Mouse (Mus musculus) lung, adult 2 months (tissue): ENCODE data around the gene Lrrc49. TPM values are rescaled to one million over a fixed set of nuclear protein-coding genes. Genes with fewer than 3 reads are reported as not detected.

Source experiments
- DNase-seq: peaks from one replicate; pipeline ENCODE4 v3.0.0; 2022
- H3K4me1 ChIP-seq: fragments of 200-500 bp; 2 replicates; pipeline ENCODE4 v1.6.1; 2011; ENCODE audit warnings: low read length; ENCODE audit not compliant: control insufficient read depth, insufficient read depth
- H3K4me3 ChIP-seq: fragments of 200-500 bp; replicated peaks from 2 replicates; pipeline ENCODE3; 2011; ENCODE audit warnings: low read depth, mild to moderate bottlenecking, control low read depth, low read length; ENCODE audit errors: extremely low read depth
- CTCF ChIP-seq: fragments of 200-500 bp; IDR thresholded peaks from 2 replicates; pipeline ENCODE4 v1.5.1; 2011; ENCODE audit warnings: mild to moderate bottlenecking, low read length, control low read depth; ENCODE audit not compliant: insufficient read depth
- POLR2A ChIP-seq: fragments of 200-500 bp; IDR thresholded peaks from 2 replicates; pipeline ENCODE4 v1.6.1; 2011; ENCODE audit warnings: low read depth, mild to moderate bottlenecking, control low read depth, low read length, borderline replicate concordance; ENCODE audit errors: extremely low read depth
- WGBS: fragments of 180-500 bp; shearing (Covaris S2); methylation state at CpG from one replicate; pipeline ENCODE4 v1.1.7; 2018; 5-methylcytosine and 5-hydroxymethylcytosine counted together
- polyA plus RNA-seq: library from polyadenylated mRNA; depleted of rRNA; stranded (reverse); fragments of >200 nt; gene quantifications from 2 replicates; pipeline ENCODE4 v1.2.3, GENCODE M21; 2012

Gene Lrrc49
- polyA plus RNA-seq, 1 experiment, result 5.4 TPM

- no peak overlapping the region for H3K4me3 ChIP-seq
- DNase-seq, result no peak
- H3K4me1 ChIP-seq, result no peaks in the 10 kb centered on the region
- TF ChIP-seq CTCF, result no peak
- TF ChIP-seq POLR2A, result no peak
Observed at GRCm38 (mm10) chr9:60653582-60653981, 34.4 kb downstream of the Lrrc49 start.

DNA sequence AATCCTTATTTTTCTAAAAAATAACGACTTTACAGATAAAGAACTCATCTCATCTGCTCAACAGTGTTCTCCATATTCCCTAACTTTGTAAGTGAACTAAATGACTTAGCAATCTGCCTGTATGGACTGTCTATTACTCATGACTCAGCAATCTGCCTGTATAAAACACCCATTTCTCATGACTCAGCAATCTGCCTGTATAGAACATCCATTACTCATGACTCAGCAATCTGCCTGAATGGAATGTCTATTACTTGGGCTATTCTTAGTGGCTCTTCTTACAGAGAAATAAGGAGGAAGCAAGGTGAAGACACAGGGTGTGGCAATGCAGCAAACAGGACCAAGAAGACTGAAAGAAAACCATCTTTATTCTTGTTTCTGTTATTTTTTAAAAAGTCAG, 34.8 kb downstream of the Lrrc49 start:
- WGBS, result 85% methylated on average over 1 of the region's 1 CpGs
- no peak for TF ChIP-seq CTCF
- no peak for TF ChIP-seq POLR2A
- Histone ChIP-seq H3K4me3 (no peak overlapping the region), H3K4me1 (no peaks in the 10 kb centered on the region)
- no peak for DNase-seq

DNA sequence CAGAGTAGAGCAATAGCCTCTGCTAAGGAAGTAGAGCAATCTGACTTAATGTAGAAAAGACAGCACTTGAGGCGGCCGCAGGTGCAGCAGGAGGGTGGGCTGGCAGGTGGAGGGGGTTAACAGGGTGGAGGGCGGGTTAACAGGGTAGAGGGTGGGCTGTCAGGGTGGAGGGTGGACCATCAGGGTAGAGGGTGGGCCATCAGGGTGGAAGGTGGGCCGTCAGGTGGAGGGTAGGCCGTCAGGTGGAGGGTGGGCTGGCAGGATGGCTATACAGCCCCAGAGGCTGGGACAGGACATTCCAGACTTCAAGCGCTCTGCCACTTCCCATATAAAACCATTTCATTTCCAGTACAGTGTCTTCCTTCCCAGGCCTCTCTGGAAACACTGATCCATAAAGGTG, 37.7 kb downstream of the Lrrc49 start:
- WGBS, result 91% methylated on average over 6 of the region's 6 CpGs
- Histone ChIP-seq H3K4me1 (no peaks in the 10 kb centered on the region), H3K4me3 (no peak overlapping the region)
- TF ChIP-seq POLR2A (no peak), CTCF (no peak)
- no peak for DNase-seq

DNA sequence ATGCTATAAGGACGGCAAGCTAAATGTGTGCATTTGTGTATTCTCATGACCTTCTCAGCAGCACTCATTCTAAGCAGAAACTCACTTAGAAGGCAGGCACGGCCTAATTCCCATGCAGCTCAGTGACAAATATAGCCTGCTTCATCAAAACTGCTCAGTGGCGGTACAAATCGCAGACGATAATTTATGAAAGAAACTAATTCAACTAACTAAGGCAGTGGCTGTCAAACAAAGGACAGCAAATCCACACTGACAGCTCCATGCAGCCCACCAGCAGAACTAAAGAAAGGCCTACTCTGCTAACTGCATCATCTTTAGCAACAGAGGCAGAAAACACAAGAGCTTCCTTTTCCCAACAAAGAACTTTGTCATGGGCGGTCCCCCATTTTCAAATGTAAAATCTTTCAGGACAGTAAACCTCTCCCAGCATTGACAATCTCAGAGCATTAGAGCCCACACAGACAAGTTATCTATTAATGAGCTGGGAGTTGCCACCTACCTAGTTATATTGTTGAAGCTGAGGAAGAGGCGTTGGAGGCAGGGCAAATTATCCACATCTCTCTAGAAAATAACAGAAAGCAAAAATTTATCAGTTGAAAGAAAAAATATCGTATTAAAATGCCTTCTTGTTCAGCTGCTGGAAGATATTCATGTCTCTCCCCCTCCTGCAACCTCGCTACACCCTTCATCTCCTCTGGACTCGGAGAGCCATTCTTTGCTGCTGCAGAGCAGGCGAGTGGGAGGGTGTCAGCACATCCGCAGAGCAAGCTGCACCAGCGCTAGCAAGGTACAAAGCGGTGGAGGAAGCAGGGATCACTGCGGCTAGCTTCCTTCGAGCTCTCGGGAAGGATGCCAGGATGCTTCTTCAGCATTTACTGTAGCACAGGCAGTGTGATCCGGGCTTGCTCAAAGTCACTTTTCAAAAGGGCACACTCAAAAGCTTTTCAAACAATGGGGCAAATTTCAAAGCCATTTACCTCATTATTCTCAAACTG, 38.7 kb downstream of the Lrrc49 start:
- TF ChIP-seq CTCF (no peak), POLR2A (no peak)
- peak; percentile 9 for DNase-seq
- H3K4me1 ChIP-seq, result no peaks in the 10 kb centered on the region
- WGBS, result 59% methylated on average over 18 of the region's 18 CpGs
- H3K4me3 ChIP-seq, result no peak overlapping the region

- DNase-seq, result no peak
- Histone ChIP-seq H3K4me1 (no peaks in the 10 kb centered on the region), H3K4me3 (no peak overlapping the region)
- TF ChIP-seq POLR2A, result no peak
- TF ChIP-seq CTCF, result no peak
- 78% methylated on average over 2 of the region's 2 CpGs for WGBS
Observed at GRCm38 (mm10) chr9:60633601-60634000, 54.4 kb downstream of the Lrrc49 start.

DNA sequence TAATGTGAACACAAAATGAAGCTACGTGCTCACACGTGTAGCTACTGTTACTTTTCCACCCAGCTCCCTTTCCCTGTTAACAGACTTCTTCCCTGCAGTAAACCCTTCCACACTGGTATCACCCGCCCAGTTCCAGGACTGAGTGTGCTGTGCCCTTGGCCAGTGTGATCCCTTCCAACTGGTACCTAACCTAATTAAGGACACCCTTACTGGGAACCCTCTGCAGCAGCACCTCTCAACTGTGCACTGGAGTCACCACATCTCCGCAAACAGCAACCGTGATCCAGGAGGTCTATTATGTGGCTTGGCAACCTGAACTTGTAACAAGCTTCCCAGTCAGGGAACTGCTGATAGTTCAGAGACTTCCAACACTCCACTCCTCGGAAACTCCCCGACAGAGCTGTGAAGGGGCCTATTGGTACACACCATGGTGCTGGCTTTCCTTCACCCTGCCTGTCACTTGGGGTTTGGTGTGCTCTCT, 61.6 kb downstream of the Lrrc49 start:
- Histone ChIP-seq H3K4me3 (no peak overlapping the region), H3K4me1 (no peaks in the 10 kb centered on the region)
- WGBS, result 72% methylated on average over 7 of the region's 7 CpGs
- TF ChIP-seq CTCF (no peak), POLR2A (no peak)
- no peak for DNase-seq

GRCm38 (mm10) chr9:60625895-60626294, 62.1 kb downstream of the Lrrc49 start:
- no peak for TF ChIP-seq CTCF
- DNase-seq, result no peak
- H3K4me1 ChIP-seq, result no peaks in the 10 kb centered on the region
- WGBS, result 50% methylated on average over 2 of the region's 2 CpGs
- H3K4me3 ChIP-seq, result no peak overlapping the region

DNA sequence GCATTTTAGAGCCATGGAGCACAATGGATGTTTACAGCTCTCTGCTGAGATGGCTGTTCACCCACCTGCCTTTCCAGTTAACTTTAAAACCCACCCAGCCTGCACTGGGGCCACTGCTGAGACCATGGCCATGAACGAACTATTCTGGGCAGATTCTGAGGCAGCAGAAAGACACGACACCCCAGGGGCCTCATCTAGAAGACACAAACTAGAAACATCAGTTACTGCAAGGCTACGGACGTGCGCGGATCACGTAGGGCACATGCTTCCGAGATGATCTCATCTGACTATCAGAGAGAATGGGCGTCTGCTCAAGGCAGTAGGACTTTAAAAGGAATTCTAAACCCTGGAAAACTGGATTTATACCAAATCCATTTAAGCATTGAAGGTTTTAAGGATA, 71.0 kb downstream of the Lrrc49 start:
- H3K4me3 ChIP-seq, result no peak overlapping the region
- H3K4me1 ChIP-seq, result peaks cover 5% of the 10 kb centered on the region
- DNase-seq, result no peak
- 52% methylated on average over 9 of the region's 9 CpGs for WGBS
- TF ChIP-seq CTCF (no peak), POLR2A (no peak)

GRCm38 (mm10) chr9:60616359-60616758, 71.6 kb downstream of the Lrrc49 start:
- no peak for DNase-seq
- WGBS, result 19% methylated on average over 7 of the region's 7 CpGs
- no peak for TF ChIP-seq POLR2A
- H3K4me3 ChIP-seq, result no peak overlapping the region
- peaks cover 5% of the 10 kb centered on the region for H3K4me1 ChIP-seq

DNA sequence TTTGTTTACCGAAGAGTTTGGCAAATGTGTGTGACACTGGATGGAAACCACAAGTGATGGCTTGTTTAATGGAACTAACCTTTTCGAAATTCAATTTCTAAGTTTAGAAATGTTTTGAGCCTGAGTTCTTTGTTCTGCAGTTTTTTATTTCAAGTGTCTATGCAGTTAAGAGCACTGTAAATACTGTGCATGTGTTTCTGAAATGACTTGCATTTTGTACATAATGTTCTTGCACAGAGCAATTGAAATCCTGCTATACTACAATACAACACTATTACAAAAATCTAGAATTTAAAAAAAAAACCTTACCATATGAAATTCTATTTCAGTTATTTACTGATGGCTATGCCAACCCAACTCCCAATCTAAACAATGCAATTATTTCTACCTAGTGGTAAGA, 75.7 kb downstream of the Lrrc49 start:
- H3K4me3 ChIP-seq, result no peak overlapping the region
- 40% methylated on average over 2 of the region's 2 CpGs for WGBS
- DNase-seq, result no peak
- H3K4me1 ChIP-seq, result peaks cover 5% of the 10 kb centered on the region
- no peak for TF ChIP-seq POLR2A
- no peak for TF ChIP-seq CTCF
